Mouse (Mus musculus) cerebellum, postnatal 36 days (tissue): ENCODE results near the gene Hpd.
A peak's percentile ranks its signal among the peaks of the same experiment; 100 is the strongest.

Experiments used
- DNase-seq, 2 experiments: peaks; one replicate each; pipeline ENCODE4 v3.0.0; 2021 to 2022; ENCODE audit warnings: mixed read lengths in 2 of 2

Gene Hpd

DNA sequence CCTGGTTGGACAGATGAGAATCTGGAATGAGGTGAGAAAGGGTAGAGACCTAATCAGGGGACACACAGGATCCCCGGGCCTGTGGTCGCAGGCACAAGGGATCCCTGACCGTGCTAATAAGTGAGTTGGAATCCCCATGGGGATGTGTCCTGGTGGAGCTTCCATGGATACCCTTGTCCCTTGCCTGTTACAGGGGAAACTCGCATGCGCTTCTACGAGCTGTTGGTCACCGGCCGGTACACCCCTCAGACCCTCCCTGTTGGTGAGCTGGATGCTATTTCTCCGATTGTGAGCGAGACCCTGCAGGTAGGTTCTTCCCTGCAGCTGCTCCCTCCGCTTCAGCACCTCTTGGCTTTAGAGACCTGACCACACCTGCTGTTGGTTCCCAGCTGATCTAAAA, 36.2 kb downstream of the Hpd start:
- DNase-seq = no peak

DNA sequence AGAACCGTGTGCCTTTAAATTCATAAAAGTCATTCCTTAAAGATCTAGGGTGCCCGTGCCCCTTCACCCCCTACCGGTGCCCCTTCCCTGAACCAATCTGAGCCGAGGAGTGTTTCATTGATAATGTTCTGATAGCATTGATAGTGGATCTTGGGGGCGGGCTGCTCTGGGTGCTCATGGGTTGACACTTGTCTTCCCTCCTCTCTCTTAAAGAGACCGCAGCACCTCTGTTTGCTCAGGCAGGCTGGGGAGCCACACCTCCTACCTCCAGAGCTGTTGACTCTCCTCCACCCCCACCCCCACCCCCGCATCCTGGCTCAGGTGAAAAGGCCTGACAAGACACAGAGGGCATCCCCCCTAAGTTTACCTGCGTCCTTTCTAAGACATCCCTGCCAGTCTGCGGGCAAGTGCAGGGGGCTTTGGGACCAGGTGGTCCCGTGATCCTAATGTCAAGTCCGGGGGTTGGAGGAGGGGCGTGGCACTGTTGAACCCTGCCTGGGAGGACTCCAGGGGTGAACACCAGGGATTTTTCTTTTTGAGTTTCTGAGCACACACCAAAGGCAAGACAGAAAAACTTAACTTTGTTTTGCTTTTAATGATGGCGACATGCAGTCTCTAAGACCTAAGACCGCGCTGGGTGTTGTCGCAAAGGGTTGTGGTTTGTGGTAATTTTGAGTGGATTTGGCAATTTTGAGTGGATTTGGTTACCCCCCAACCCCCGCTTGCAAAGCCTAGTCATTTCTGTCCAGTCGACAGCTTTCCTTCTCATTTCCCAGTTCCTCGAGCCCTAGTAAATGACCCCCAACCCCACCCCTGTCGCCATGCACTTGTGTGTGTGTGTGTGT, 37.6 kb downstream of the Hpd start:
- no peak for DNase-seq

DNA sequence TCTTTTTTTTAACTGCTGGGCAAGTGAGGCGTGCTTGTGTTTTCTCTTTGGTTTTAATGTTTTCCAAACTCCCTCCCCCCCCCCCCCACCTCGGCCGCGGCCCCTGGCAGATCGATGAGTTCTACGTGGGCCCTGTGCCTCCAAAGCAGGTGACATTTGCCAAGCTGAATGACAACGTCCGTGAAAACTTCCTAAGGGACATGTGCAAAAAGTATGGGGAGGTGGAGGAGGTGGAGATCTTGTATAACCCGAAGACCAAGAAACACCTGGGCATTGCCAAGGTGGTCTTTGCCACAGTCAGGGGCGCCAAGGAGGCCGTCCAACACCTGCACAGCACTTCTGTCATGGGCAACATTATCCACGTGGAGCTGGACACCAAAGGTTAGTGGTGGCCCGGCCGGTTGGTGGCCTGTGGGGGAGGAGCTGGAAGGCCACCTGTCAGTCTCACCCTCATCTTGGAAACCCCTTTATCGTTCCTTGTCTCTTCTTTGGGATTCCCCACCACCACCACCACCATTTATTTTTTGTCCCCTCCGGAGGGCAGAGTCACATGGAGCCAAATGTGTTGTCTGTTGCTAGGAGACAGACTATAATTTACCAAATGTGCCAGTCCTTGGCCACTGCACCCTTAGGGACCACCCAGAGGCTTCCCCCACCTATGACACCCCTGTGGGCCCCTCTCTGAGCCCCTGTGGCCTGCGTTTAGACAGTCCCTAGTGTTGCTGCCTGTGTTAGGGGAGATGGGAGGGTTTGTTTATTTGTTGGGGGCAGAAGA, 38.4 kb downstream of the Hpd start:
- no peak for DNase-seq

DNA sequence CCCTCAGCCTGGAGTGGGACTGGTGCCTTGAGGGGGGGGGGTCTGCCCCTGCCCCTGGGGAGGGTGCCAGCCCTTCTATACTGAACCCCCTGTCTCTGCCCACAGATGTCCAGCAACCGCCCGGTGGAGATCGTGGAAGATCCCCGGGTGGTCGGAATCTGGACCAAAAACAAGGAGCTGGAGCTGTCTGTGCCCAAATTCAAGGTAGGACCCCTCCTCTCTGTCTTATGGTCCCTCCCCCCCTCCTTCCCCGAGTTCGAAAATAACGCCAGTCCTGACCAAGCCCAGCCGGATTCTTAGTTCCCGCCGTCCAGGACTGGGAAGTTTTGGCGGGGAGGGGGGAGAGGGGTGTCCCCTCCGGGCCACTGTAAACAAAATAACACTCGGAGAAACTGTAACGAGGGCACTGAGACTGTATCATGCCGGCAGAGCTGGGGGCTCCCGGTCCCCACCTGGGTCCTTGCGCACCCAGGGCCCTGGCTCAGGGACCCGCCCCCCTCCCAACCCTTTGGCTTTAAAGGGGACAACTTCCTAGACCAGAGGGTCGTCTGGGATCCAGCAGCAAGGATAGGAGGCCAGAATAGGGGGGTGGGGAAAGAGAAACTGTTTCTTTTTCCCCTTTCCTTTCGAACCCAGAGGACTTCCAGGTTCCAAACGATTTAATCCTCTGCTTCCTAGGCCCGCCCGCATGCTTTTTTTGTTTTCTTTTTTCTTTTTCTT, 39.1 kb downstream of the Hpd start:
- DNase-seq = peak; percentile 35 to 58

DNA sequence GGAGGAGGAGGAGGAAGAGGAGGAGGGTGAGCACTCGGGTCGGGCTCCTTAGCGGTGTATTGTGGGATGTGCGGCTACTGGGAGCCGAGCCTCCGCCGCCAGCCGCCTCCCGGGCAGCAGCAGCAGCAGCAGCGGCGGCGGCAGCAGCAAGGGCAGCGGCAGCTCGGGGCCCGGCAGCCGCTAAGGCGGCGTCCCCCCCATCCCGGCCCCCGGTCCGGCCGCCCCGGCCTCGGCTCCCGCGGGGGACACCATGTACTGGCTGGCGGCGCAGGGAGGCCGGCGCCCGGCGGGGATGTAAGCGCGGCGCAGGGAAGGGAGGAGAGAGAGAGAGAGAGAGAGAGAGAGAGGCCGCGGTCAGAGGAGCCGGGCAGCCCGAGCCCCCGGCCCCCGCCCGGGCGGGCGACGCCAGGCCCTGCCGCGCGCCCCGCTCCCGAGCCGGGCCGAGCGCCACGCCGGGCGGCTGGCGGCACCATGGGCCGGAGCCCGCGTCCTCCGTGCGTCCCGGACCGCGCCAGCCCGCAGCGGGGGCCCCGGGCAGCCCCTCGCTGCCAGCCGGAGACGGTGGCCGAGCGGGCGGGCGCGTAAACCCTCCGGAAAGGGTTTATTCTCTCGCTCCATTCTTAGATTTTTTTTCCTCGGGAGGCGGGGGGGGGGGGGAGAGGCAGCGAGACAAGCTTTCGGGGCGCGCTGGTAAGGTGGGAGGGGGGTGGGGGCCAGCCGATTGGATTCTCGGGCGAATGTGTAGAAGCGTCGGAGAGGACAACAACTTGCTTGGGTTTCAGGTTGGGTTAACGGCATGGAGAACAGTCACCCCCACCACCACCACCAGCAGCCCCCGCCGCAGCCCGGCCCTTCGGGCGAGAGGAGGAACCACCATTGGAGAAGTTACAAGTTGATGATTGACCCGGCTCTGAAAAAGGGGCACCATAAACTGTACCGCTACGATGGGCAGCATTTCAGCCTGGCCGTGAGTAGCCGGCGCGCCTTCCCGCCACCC, 40.1 kb downstream of the Hpd start, which contains the start of gene Setd1b:
Setd1b (plus strand) TSS at position 33 of the 997 bp plus-strand sequence.
- DNase-seq = peak; percentile 49 to 58

DNA sequence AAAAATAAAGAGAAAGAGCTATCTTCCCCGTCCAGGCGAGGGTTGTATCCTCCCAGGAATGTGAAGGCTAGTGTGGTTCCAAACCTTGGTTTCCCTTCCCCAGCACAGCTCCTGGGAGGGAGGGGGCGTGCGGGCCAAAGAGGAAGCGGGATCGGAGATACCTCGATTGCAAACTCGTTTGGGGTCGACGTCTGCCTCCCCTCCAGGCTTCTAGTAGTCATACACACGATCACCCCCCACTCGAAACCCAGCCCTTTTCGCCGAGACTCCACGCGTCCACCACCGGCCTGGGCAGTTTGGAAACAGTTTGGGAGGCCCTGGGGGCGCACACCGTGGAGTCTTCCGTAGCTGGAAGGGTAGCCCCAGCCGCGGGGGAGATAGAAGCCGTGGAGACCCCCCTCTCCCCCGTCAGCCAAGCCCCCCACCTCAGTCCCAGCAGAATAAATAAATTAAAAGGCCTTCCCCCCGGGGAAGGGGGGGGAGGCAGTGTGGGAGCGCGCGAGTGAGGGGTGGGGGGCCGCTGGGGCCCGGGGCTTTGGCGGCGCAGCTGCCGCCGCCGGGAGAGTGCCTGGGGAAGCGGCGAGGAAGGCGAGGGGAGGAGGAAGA, 40.9 kb downstream of the Hpd start:
- DNase-seq = peak; percentile 56 to 59

DNA sequence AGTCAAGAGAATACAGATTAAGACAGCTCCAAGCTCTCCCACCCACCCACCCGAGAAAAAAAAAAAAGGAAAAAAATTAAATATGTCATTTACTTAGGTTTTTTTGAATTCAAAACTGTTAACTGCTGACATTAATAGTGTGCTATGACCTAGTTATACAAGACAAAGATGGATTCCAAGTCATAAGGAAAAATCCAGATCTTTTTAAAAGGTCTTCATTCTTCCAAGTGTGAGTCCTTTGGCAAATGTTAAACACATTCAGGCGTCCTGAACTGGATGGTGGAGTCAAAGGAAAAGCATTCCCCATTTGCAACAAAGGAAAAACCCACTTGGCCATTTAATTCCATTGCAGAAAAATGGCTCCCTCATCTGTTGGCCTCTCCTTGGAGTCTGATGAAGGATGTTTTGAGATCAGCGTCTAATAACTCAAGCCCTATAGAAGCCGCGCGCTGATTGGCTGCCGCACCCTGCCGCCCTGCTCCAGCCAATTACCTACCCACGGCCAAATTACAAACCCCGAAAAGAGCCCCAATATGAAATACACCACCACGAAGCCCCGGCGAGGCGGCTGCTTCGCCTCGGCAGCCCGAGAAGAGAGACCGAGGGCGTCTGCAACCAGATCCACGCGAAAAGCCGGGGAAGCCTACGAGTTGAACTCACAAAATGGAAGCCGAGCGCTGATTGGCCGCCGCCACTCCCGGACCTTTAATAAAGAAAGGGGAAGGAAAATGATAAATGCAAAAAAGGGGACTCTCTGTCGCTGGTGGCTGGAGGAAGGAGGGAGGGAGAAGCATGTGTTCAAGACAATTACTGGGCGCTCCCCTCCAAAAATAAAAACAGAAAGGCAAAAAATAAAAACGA, 41.6 kb downstream of the Hpd start:
- peak; percentile 93 to 97 for DNase-seq

DNA sequence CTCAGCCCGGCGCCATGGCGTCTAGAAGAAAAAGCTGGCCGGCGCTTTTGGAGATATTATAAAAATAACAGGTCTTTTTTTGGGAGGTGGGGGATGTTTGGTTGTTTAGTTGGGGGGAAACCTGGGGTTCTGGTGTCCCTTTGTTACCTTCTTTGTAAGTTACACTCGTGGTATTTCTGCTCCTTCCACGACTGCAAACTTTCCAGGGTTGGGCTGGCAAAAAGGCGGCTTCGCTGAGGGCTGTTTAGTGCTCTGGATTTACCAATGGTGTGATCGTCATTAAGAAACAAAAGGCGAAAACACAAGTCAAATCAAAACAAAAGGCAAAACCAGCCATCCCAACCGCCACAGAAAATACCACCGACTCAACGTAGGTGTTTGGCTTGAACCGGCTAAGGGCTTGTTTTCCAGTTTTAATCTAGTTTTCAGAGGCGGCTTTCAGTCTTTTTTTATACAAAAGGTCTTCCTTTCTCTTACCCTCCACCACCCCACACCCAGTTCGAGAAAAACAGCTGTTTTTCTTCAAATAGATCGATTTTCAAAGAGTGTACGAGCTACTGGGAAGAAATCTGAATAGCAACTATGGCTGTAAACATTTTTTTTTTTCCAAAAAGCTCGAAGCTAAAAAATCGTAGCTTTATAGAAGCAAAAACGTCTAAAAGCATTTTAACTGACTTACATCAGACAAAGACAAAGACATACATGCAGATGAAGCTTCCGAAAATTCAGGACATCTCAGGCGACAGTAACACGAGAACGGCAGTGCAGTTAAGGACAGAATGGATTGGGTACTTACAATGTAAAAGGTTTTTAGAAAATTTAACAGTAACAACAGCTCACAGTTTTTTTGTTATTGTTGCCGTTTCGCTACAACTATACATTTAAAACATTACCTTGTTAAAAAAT, 42.6 kb downstream of the Hpd start:
- peak in 1 of 2 experiments; percentile 53 for DNase-seq

DNA sequence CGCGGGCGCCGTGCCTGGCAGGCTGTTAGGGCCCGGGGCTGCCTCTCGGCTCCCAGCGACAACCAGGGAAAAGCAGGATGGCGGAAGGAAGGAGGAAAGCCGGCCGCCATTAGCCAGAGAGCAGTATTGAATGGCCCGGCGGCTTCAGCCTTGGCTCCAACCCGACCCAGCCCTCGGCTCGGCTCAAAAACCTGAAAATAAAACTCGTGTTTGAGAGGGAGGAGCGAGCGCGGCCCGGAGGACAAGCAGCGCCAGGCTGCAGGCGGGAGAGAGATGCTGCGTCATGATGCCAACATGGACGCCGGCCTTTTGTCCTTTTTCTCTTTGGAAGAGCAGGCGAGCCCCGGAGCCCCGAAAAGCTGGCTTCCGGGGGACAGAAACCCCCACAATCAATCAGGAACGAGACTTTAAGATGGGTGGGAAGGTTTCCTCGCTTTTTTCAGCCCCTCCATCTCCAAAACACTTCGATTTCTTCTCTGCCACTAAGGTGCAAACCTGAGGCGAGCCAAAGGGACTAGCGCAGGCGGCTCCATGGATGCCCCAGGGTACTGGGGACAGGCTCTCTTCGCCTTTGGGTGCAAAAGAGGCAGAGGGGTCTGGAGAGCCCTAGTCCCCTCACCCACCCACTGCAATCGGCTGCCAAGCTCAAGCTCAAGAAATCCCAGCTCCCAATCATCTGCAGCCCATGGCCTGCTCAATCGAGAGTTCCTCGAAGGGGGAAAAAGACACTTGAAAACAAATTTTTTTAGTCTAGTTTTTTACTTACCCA, 43.4 kb downstream of the Hpd start:
- DNase-seq = peak; percentile 91

DNA sequence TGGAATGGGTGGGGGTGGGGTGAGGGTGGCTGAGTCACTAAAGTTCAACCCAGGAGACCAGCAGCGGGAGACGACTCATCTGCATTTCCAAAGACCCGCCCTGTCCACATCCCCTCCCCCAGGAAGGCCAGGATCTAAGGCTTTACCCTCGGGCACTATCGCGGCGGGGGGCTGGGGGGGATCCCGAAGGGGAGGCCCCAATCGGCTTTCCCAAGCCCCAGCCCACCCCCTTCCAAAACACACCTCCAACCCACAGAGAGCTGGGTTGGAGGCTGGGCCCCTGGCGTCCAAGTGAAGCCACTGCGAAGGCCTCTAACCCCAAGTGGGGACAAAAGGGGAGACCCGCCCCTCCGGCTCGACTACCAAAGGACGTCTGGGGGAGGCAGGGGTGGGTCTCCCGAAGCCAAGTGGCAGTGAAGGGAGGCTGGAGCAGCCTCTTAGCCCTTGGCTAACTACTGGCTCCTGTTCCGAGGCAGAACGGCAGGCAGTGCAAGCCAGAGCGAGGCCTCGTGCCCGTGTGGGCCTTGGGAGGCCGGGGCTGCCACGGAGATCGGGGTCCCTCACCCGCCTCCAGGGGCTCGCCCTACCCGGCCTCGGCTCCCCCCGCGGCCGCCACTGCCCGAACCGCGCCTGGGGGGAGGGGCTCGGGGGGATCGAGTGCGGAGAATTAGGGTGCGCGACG, 44.2 kb downstream of the Hpd start:
- DNase-seq = peak; percentile 54

DNA sequence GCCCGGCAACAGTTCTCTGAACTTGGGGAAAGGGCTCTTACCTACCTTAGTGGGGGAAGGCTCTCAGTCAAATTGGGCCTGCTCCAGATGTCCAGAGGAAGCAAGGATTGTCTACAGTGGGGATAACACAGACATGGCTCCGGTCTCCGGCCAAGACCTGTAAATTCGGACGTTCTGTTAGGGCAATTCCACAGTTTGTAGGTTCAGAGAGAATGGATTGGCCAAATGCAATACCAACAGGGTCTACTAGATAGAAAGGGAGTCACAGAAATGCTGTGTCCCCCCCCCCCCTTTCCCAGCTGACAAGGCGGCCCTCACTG, 44.7 kb downstream of the Hpd start:
- DNase-seq = no peak

DNA sequence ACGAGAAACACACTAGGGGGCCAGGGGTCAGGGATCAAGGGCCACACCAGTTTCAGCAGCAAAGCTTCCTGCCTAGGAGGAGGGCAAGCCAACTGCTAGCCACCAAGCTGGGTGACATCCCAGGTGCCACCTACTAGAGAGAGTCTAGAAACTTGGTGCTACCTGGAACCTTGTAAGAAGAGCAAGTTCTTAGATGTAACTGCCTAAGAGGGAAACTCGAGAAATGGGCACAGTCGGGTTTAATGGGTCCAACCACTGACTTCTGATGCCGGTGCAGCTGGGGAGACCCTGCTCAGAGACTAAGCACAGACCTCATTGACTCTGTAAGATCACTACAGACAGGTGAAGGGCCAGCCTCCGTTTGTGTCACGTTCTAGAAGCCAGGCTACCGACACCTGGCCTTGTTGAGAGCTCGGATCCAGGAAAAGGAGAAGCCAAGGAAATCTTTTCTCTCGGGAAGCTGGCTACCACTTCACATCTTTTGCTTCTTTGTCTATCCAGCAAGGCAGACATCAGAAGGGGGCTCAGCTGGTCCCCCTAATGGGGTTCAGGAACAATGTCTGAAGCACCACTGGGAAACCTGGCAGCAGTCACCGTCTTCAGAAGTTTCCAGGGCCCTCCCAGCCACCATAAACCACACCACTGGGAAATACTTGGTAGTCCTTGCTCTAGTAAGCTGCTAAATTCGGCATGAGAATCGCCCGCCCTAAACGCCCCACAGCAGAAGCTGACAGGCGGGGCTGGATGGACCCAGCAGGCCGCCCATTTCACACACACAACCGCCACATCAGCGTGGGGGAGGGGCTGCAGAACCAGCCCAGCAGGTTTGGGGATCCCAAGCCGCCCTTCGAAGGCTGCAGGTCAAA, 45.2 kb downstream of the Hpd start:
- DNase-seq = peak; percentile 57 to 68

DNA sequence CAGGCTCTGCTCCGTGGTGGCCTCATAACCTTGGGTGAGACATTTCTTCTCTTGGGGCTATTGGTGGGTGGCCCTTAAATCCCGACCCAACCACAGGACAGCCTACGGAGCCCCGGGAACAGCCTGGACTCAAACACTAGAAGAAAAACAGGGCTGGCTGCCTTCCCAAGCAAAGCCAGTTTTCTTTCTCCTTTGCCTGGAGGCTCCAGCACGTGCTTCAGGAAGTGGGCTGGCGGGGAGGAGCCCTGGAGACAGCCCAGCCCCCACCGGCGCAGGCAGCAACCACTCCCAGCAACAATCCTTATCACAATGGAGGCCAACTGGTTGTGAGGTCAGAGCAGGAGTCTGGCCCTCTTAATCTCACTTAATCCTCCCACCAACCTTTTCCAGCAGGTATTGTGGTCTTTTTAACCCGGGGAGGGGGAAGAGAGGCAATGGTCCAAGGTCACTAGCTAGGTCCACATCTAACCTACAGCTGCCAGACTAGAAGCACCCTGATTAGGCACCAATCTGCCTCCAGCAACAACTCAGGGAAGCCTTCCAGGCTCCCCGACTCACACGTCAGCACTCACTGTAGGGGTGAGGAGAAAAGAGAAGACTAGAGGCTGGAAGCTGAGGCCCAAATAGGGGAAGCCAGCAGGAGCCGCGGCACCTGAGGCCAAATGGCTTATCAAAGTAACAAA, 46.0 kb downstream of the Hpd start:
- DNase-seq = peak; percentile 53 to 65

DNA sequence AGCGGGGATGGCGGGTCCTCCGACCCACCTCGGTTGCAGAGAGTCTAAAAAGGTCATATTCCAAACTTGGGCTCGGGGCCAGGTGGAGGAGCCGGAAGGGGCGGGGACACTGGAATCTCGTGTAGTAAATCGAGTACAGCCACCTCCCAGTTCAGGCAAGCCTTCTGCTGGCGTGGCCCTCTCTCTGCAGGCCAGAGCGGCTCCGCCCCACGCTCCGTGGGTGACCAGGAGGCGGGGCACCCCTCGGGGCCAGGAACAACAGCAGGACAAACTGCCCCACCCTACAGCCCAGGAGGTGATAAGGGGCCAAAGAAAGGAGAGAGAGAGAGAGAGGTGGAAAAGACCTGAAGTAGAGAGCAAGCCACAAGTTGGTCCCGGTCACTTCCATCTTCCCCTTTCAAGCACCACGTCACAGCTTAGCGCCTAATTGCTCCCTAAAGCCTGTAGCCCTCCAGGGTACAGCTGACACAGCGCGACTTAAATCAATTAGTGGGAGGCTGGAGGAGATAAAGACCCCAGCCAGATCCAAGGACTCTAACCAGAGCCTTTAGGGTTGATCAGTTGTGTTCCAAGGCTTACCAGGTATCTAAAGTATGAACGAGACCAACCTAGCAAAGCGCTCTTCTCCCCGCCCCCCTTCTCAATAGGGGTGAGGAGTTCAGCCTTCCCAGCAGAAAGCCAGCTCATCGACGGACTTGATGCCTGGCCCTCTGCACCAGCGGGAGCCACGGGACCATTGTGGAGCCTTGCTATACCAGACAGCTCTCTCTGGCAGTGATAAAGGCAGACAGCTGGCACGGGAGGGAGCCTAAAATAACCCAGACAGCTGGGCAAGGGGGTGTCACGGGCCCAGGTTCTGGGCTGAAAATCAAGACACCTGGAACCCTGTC, 46.8 kb downstream of the Hpd start:
- DNase-seq = peak; percentile 58 to 65

DNA sequence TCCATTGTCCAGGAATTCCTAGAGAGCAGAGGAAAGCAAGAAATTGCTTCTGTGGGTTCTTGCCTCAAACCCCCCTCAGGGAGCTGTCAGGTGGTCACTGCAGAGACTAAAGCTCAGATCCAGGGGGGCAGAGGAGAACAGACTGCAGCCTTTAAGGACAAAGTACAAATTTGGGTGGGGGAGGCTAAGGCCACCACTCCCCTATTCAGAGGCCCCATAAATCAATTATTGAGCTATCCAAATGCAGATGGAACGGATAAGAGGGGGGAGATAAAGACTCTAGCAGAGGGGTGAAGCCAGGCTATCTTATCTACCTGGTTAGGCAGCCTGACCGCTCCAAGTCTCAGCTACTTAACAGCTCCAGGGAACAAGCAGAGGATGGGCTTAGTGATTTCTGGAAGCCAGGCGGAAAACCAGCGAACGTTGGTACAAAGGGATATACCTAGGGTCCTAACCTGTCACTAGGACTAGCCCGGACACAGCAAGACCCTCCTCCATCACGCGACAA, 47.6 kb downstream of the Hpd start:
- no peak for DNase-seq
